Mouse (Mus musculus) embryo, embryonic 10.5 days (tissue): ENCODE measurements at regions not wholly inside any gene's neighbourhood (a gene's known extent, or its start where the extent isn't known, plus 50 kb on each side); places are given as distances from the start of the nearest gene placed in this dataset.

ENCODE experiments used
- DNase-seq: peaks from one replicate; pipeline ENCODE4 v3.0.0-alpha.2; 2015; ENCODE audit warnings: low spot score

DNA sequence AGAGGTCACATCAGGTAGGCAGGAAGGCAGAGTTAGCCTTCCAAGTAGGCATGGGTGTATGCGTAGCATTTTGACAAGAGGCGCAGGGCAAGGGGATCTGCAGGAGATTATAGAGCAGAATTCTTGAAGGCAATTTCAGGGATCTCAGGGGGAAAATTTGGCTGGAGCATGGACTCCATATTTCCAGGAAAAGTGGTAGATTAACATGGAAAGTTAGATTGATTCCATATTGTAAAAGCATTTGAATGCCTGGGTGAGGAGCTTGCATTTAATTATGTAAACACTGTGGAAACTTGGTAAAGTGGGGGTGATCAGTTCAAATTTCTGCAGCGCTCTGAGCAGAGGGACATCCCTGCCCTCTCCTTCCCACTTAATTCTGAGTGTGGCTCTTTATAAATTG is 146.7 kb downstream of the Pax3 start:
- DNase-seq, result no peak

DNA sequence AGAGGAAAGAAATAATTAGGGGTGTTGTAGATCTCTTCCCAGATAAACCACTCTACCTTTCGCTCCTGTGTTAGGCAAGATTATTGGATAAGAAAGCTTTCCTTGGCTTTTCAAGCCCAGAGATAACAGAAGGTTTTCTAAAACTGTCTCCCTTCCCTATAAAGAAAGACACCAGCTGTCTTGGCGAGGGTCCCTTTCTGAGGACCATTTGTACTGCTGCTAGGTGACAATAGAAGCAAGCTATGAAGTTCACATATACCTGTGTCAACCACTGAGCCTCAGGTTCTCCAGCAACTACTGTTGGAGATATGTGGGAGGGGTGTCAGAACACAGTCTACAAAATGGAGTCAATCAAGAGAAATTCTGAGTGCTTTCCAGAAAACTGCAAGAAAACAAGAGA is 164.6 kb downstream of the Pax3 start:
- no peak for DNase-seq

DNA sequence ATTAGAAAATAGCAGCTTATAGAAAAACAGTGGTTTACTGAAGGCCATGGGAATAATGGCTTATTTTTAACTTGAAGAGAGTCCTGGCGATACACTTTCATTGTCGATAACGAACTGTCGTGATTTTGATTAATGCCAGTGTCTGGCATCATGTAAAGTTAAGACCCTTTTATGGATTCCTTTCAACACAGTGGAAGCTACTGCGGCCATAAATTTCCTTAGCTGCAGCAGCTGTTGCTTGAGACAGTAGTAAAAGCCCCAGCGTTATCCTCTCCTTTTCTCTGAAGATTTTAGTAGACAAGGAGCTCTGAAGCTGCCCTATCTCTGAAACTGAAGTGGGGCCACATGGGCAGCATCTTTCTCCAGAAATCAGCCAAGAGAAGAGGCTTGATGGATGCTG is 175.2 kb downstream of the Pax3 start:
- DNase-seq, result peak; percentile 61

DNA sequence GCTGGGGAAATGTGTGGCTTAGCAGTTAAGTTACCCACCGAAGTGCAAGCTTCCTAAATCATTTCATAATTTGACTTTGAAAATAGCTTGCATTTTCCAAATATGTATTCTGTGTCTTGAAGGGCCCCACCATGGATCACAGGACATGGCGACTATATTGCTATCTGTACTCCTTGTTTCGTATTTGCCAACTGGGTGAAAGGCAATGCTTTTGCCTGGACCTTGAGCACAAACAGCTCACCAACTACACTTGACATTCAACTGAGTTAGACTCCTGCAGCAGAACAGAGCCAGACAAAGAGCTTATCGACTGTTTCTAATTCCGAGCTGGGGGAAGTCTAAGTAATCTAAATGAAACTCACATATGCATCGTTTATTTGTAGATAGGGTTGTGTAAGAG is 175.9 kb downstream of the Pax3 start:
- no peak for DNase-seq

DNA sequence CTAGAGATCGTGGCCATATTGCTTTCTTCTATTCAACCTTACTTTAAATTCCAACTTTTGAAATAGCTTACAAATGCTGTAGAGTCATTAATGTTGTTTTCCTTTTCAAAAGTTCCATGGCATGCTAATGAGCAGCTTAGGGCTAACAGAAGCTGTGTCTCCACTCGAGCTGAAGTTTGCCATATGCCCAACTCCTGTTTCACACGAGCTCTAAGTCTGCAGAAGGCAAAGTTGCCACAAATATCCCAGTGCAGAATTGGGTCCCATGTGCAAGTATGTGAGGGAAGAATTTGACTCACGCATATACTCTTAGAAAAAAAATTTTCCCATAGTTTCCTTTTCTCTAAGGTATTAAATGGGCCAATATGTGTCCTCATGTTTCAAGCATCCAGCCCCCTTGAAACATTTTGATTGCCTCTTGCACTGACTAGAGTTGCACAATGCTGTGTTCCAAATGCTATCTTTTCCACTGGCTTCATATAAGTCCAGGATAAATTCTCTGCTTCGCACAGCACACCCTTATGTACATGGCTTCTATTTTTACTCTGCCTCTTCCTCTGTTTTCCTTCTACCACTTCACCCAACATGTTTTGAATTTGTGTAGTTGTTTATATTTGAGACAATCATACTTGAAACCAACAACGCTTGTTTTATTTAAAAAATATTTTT is 178.9 kb downstream of the Pax3 start:
- no peak for DNase-seq

DNA sequence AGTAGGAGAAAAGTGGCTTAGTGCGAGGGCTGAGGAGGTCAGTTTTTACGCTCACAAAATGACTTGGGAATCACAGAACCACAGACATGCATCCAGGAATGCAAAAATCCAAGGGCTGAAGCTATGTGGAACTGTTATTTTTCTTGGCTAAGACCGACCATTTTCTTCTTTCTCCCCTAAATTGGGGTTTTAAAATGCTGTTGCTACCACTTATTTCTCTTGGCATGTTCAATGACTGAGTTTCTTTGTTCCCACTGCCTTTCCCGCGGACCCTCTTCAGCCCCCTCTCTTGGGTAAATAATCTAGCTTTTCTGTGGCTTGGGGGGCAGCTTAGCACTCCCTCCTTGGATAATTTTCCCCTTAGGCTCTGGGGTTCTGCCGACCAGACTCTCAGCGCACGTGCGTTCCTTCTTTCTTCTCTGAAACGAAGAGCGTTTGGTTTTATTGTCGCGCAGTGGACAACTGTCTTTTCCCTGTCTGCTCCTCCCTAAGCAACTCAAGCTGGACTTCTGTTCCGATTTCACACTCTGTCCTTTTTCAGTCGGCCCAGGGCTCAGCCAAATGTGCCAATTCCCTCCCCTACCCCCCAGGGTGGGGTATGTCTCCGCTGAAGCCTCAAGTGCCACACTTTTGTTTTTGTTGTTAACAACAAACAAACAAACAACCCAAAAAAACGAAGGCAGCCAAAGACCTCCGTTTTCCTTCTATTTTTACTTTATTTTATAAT is 180.2 kb downstream of the Pax3 start:
- DNase-seq, result peak; percentile 35

DNA sequence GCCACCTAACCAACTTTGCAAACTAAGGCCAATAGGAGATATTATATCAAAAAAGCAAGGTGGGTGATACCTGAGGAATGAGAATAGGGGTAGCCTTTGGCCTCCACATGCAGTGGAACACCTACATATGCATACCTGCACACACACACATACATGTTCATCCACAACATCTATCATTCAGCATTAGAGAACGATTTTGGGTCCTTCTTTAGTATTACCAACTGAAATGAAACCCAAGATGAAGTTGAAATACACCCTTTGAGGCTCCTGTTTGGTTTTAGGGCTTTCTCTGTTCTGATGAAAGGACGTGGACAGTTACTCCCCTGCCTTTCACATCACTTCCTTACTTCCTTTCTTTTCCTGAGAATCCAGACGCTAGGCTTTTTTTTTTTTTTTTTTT is 180.9 kb downstream of the Pax3 start:
- no peak for DNase-seq

DNA sequence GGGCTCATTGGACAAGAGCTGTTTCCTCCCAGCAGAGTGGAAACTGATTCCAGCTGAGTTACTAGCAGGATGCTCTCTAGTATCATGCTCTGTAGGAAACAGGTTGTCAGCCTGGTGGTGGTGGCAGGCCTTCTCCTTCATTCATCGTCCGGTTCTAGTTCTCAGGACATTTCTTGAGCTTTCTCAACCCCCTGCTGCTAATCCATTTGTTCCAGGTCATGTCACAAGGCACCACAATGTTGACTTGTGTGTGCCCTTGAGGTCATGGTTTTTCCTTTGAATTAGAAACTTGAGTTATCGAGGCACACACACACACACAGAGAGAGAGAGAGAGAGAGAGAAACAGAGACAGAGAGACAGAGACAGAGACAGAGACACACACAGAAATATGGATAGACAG is 183.5 kb downstream of the Pax3 start:
- peak; percentile 64 for DNase-seq

DNA sequence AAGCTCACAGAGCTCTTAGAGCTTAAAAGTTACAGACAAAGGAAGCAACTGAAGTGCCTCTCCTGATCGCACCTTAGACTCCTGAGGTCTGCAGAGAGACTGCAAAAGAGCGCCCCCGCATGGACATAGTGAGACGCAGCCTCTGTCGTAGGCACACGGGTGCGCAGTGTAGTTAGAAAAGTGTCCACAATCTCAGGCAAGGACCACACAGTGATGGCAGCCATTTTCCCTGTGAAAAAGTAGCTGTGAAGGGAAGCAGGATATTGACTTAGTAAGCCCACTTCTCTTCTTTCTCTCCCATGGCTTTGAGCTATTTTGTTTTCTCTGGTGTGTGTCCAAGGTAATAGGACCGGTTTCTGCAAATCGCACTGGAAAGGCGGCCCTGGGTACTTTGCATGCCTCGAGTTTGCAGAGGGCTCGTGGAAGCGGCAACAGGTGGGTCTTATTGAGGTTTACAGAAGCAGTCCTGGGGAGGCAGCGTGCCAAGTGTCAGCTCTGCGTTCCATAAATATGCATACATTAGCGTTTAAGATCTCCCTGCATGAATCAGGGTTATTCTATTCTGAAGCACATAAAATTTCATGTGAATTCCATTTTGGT is 188.0 kb downstream of the Pax3 start:
- peak; percentile 86 for DNase-seq

DNA sequence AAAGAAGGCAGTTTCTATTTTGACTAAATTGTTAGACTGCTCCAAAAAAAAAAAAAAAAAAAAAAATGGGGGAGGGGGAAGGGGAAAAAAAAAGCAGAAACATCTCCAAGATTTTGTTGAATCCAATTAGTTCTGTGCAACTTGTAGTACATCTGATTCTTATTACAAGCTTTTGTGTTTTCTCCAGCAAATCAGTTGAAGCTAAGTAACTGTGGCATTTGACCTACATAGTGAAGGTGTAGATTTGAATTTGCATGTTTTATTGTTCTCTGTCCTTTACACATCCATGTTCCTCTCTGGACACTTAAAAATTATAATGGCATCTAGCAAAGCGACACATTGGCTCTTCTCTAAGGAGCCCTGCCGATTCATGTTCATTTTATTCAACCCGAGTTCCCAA is 192.6 kb downstream of the Pax3 start:
- DNase-seq, result no peak

DNA sequence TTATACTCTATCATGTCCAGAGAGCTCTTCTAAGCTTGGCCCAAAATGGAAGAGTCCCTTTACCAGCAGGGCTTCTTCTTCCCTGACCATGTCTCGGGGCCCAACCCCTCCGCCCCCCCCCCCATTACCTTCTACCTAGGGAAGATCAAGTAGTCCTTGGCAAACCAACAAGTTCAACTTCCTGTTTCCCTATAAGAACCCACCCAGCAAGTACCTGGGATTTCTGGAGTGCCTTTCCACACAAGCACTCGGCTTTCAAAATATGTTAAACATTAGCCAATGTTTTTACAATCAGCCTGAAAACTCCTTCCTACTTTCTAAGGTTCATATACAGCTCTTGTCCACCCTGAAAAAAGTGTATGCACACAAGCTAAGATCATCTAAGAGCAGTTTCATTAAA is 198.2 kb downstream of the Pax3 start:
- no peak for DNase-seq

DNA sequence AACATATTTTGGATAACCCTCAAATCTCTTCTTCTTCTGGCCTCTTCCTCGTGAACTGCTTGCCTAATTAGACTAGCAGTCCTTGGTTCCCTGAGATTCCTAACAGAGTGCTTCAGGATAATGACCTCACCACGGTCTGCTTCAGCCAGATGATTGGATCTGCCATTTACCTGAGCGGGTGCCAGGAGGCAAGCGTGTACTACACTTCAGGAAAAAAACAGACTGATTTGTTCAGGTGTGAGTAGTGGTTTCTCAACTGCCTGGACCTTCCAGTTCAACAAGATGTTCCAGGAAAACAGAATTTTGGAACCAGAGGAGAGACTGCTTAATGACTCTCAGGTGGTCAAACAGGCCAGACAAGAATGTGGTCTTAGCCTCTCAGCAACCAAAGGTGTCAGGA is 215.4 kb downstream of the Pax3 start:
- DNase-seq, result no peak

DNA sequence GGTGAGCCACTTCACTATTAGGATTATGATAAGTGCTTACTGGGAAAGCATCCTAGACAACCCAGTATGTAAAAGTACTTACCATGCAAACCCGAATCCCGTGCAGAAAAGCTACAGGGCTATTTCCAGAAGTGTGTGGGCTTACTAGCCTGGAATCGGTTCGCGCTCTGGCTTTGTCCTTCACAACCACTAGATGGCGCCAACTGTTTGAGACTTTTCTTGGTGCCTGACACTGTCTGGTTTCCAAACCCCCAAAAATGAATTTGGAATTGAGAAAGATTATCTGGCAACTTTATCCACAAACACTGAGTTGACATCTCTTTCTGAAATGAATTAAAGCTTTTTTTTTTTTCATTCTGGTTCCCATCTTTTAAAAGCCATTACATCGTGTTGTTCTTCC is 218.2 kb downstream of the Pax3 start:
- DNase-seq, result peak; percentile 91

DNA sequence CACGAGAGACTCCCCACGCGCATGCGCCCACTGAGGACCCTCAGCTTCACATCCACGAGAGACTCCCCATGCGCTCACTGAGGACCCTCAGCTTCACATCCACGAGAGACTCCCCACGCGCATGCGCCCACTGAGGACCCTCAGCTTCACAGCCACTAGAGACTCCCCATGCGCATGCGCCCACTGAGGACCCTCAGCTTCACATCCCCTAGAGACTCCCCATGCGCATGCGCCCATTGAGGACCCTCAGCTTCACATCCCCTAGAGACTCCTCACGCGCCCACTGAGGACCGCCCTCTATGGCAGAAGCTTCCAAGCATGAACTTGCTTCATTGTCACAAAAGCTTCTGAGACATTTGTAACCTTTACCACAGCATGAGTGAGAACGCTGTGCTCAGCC is 221.0 kb downstream of the Pax3 start:
- DNase-seq, result no peak

DNA sequence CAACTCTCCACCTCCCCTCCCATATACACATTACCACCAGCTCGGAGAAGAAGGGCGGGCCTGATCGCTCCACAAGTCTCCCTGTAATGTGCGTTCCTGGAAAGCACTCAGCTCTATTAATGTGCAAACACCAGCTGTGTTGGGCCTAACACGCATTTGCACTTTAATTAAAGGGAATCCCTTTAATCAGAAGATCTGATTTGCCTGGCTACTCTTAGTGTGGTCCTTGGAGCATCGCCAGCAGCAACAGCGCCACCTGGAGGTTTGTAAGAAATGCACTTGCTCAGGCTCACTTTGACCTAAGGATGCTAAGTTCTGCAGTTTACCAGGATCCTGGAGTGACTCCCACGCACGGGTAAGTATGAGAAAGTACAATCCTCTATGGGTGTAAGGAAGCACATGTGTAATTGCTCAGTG is 224.6 kb downstream of the Pax3 start:
- peak; percentile 82 for DNase-seq

DNA sequence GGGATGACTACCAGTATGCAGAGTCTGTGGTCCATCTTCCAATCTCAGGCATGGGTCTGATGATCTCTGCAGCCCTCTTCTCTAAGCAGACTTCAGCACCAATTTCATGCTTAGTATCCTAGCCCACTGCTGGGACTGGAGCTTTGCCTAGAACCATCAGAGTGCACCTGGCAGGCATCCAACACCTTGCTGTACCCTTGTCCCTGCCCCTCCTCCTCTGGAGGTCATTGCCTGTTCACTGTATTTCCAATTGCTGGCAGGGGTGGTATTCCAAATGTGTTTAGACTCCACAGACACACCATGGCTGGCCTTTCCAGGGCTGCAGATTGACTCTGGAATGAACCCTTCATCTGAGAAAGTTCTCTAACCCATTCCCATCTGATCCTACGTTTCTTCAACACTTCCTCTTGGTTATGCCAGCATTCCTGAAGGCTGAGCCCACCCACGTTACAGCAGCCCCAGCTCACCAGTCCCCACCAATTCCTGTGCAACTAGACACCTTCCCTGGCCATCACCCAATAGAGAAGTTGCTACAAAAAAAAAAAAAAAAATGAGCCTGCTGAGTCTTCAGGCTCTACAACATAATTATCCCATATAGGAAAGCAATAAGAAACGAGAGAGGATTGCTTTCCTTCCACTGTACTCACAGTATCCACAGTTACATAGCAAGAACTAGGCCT is 232.1 kb downstream of the Pax3 start:
- no peak for DNase-seq

DNA sequence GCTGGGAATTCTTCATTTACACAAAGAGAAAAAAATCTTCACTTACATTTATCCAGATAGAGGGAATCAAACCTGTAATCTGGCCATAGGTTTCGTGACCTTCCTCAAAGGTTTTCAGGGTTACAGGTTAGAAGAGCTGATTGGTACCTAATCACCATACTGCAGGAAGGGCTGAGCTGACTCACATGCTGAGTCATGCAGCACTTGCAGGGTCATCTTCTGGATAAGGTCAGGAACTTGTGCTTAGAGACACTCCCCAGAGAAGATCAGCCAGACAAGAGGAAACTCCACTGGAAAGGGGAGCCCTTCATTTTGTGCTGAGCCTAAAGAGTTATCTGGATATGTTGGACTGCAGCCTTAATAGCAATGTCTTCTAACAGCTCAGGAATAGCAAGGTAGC is 237.6 kb downstream of the Pax3 start:
- DNase-seq, result no peak

DNA sequence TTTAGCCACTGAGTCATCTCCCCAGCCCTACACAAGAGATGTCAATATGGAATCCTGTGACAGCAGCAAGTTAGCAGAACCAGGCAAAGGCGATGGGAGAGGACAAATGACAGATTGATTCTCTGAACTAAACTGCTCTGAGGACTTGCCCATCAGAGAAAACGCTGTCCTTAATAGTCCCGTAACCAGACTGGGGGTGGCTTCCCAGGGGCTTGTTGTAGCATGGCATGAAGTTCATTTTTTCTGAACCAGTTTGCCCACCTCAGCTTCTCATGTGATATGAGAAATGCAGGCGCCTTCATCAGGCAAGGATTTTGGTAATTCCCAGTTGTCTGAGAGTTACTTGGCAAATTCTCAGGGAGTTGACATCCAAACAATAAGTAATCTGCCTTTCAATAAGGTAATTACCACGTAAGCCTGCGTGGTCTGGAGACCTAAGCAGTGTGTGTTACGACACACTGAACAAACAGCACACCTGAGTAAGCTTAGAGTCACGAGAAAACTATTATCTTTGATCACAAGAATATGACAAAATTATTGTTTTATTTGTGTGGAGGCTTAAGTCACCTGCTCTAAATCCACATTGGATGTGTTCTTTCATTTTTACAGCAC is 239.7 kb downstream of the Pax3 start:
- DNase-seq, result no peak

DNA sequence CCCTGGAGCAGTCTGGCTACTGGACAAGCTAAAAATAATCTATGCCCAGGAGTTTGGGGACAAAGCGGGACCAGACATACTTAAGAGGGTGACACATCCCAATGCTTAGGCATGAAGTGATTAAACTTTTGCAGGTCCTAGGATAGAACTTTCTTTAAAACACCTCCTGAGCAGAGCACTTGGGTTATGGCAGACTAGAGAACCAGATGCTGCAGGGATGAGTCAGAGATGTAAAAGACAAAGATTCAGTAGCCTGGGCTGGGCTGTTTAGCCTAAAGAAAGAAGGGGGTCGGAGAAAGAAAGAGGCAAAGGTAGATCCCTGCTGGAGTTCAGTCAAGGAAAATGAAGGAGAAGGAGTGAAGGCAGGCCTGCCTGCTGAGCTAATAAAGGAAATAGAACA is 249.0 kb downstream of the Pax3 start:
- DNase-seq, result no peak

DNA sequence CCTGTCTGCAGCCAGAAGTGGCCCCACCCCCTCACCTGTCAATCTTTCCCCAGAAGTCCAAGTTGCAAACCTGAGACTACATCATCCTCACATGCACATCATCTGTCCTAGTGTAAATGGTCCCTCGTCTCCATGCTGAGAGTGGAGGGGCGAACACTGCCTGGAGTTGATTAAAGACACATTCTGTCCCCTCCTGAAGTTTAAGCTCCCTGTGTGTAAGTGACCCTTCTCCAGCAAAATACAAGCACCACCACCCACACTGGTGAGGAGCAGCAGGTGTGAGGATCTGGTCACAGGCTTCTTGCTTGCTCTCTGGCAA is 252.6 kb downstream of the Pax3 start:
- no peak for DNase-seq

DNA sequence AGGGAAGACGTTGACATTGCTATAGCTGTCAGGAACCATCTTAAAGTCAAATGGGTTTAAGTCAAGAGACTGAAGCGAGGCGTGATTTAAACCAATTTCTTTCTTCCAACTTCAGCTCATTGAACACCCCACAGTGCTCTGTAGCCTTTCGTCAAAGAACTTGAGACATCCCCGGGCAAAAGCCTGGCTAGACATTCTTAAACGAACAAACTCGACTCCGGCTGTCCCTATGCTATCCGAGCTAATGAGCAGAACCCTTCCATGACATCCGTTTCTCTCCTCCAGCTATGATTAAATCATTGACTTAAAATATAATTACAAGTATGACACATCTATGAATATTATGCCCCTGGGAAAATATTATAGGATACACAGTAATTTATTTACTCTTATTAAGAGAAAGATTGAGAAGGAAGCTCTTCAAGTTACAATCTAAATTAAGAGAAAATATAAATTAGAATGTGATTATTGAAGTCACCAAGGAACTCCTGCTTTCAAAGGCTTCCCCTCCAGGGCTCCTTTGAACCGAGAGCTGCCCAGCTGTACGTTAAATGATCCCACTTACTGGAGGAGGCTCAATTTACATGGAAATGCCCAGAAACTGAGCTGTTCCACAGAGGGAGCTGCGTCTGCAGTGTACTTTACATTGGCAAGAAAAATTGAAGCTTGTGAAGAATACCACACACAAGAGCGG is 253.2 kb downstream of the Pax3 start:
- DNase-seq, result peak; percentile 27

DNA sequence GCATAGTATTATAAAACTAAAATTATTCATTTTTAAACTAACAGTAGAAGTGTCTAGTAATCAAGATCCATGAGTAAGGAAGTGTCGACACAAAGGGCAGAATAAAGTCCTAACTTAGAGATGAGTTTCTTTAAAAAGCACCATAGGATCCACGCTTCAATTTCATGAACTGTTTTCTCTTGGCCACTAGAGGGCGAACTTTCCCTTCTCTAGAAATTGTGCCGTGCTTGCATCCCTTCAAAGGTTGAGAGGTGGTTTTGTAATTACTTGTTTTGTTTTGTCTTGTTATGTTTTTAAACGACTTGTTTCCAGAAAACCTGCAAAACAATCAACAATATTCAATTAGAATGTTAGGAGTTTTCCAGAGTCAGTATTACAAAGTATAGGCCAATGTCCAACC is 253.8 kb downstream of the Pax3 start:
- peak; percentile 84 for DNase-seq
